Mouse (Mus musculus) midbrain, embryonic 15.5 days (tissue): Measurements from ENCODE around the gene Taf5l. TPM values are rescaled to one million over a fixed set of nuclear protein-coding genes. Genes with fewer than 3 reads are reported as not detected.
A peak's percentile ranks its signal among the peaks of the same experiment; 100 is the strongest.
"Not testable (repeated sequence)": the region's sequence is repeated elsewhere in the genome, so short reads cannot be mapped to it uniquely, and the experiment has no call there.

Experiments used
- ATAC-seq: fragments of 200-750 bp; cut with Nextera tagmentation; replicated peaks from 2 replicates; pipeline ENCODE4 v1.8.0; 2017; ENCODE audit warnings: moderate TSS enrichment
- H3K27ac ChIP-seq: fragments of 300-500 bp; sonication (generic); 2 replicates; pipeline ENCODE4 v1.5.1; 2015; ENCODE audit warnings: mild to moderate bottlenecking, inconsistent platforms
- H3K27me3 ChIP-seq: fragments of 300-500 bp; sonication (generic); replicated peaks from 2 replicates; pipeline ENCODE4 v1.6.1; 2015; ENCODE audit warnings: inconsistent platforms
- H3K36me3 ChIP-seq: fragments of 300-500 bp; sonication (generic); replicated peaks from 2 replicates; pipeline ENCODE4 v1.6.1; 2015; ENCODE audit warnings: inconsistent platforms
- H3K4me1 ChIP-seq: fragments of 300-500 bp; sonication (generic); 2 replicates; pipeline ENCODE4 v1.6.1; 2015; ENCODE audit warnings: inconsistent platforms
- H3K4me2 ChIP-seq: fragments of 300-500 bp; sonication (generic); 2 replicates; pipeline ENCODE4 v1.6.1; 2015; ENCODE audit warnings: inconsistent platforms, mild to moderate bottlenecking, moderate library complexity
- H3K4me3 ChIP-seq: fragments of 300-500 bp; sonication (generic); 2 replicates; pipeline ENCODE4 v1.5.1; 2015; ENCODE audit warnings: mild to moderate bottlenecking, inconsistent platforms
- H3K9ac ChIP-seq: fragments of 300-500 bp; sonication (generic); 2 replicates; pipeline ENCODE4 v1.6.1; 2015; ENCODE audit warnings: mild to moderate bottlenecking, inconsistent platforms
- H3K9me3 ChIP-seq: fragments of 300-500 bp; sonication (generic); 2 replicates; pipeline ENCODE4 v1.6.1; 2016; ENCODE audit warnings: inconsistent platforms
- WGBS: fragments of 180-500 bp; shearing (Covaris S2); methylation state at CpG from one replicate; pipeline ENCODE4 v1.1.7; 2015; ENCODE audit warnings: mixed read lengths; 5-methylcytosine and 5-hydroxymethylcytosine counted together
- polyA plus RNA-seq: library from polyadenylated mRNA; unstranded; fragments of >200 nt; fragmentation: Nextera tagmentation; extraction: Ambion mirVana; gene quantifications from 2 replicates; pipeline ENCODE4 v1.2.1, GENCODE M21; 2015

Gene Taf5l
- polyA plus RNA-seq, 1 experiment from 2014 or later = 24.6 TPM

- WGBS = 85% methylated on average over 8 of the region's 8 CpGs
Measured at GRCm38 (mm10) chr8:123978926-123979325, 42.3 kb downstream of the Taf5l start.

GRCm38 (mm10) chr8:123978166-123978838, 42.9 kb downstream of the Taf5l start:
- no peak overlapping the region for H3K9ac ChIP-seq
- no peaks in the 10 kb centered on the region for H3K27me3 ChIP-seq
- no peak overlapping the region for H3K4me3 ChIP-seq
- H3K4me2 ChIP-seq = no peak overlapping the region
- H3K9me3 ChIP-seq = no peaks in the 10 kb centered on the region
- H3K4me1 ChIP-seq = peaks cover 25% of the 10 kb centered on the region
- ATAC-seq = no peak
- no peak overlapping the region for H3K27ac ChIP-seq
- 79% methylated on average over 14 of the region's 14 CpGs for WGBS
- no peaks in the 10 kb centered on the region for H3K36me3 ChIP-seq

More at GRCm38 (mm10) chr8:123978926-123979325, 42.3 kb downstream of the Taf5l start:
- no peaks in the 10 kb centered on the region for H3K27me3 ChIP-seq
- H3K36me3 ChIP-seq = no peaks in the 10 kb centered on the region
- no peak for ATAC-seq
- no peak overlapping the region for H3K27ac ChIP-seq
- H3K4me2 ChIP-seq = no peak overlapping the region
- no peak overlapping the region for H3K9ac ChIP-seq
- H3K4me1 ChIP-seq = peaks cover 26% of the 10 kb centered on the region
- H3K4me3 ChIP-seq = no peak overlapping the region
- H3K9me3 ChIP-seq = no peaks in the 10 kb centered on the region

- no peak overlapping the region for H3K4me3 ChIP-seq
- H3K9ac ChIP-seq = no peak overlapping the region
- H3K27ac ChIP-seq = no peak overlapping the region
- peaks cover 22% of the 10 kb centered on the region for H3K4me1 ChIP-seq
- H3K36me3 ChIP-seq = no peaks in the 10 kb centered on the region
- no peak for ATAC-seq
- H3K27me3 ChIP-seq = no peaks in the 10 kb centered on the region
- 91% methylated on average over 4 of the region's 4 CpGs for WGBS
- no peaks in the 10 kb centered on the region for H3K9me3 ChIP-seq
- H3K4me2 ChIP-seq = no peak overlapping the region
Measured at GRCm38 (mm10) chr8:123977499-123977898, 43.7 kb downstream of the Taf5l start.

- Histone ChIP-seq H3K9ac (no peak overlapping the region), H3K27me3 (no peaks in the 10 kb centered on the region), H3K4me2 (no peak overlapping the region), H3K27ac (no peak overlapping the region), H3K4me3 (no peak overlapping the region), H3K9me3 (no peaks in the 10 kb centered on the region), H3K36me3 (no peaks in the 10 kb centered on the region), H3K4me1 (no peaks in the 10 kb centered on the region)
- ATAC-seq = no peak
- 83% methylated on average over 1 of the region's 1 CpGs for WGBS
Measured at GRCm38 (mm10) chr8:123973495-123973894, 47.7 kb downstream of the Taf5l start.

- no peaks in the 10 kb centered on the region for H3K4me1 ChIP-seq
- no peaks in the 10 kb centered on the region for H3K9me3 ChIP-seq
- no peaks in the 10 kb centered on the region for H3K27me3 ChIP-seq
- H3K9ac ChIP-seq = no peak overlapping the region
- no peak for ATAC-seq
- H3K27ac ChIP-seq = no peak overlapping the region
- H3K4me2 ChIP-seq = no peak overlapping the region
- H3K4me3 ChIP-seq = no peak overlapping the region
- H3K36me3 ChIP-seq = peaks cover 13% of the 10 kb centered on the region
- 65% methylated on average over 2 of the region's 2 CpGs for WGBS
Measured at GRCm38 (mm10) chr8:123966896-123967295, 54.3 kb downstream of the Taf5l start.

GRCm38 (mm10) chr8:123961371-123961770, 59.8 kb downstream of the Taf5l start:
- WGBS = 50% methylated on average over 1 of the region's 1 CpGs
- H3K36me3 ChIP-seq = peaks cover 43% of the 10 kb centered on the region
- no peak overlapping the region for H3K4me3 ChIP-seq
- no peaks in the 10 kb centered on the region for H3K9me3 ChIP-seq
- H3K9ac ChIP-seq = no peak overlapping the region
- no peak overlapping the region for H3K4me2 ChIP-seq
- H3K27ac ChIP-seq = no peak overlapping the region
- no peaks in the 10 kb centered on the region for H3K27me3 ChIP-seq
- no peaks in the 10 kb centered on the region for H3K4me1 ChIP-seq
- ATAC-seq = no peak

GRCm38 (mm10) chr8:123960556-123960955, 60.6 kb downstream of the Taf5l start:
- ATAC-seq, H3K4me1 ChIP-seq, H3K4me3 ChIP-seq, H3K27me3 ChIP-seq, H3K4me2 ChIP-seq, H3K9ac ChIP-seq, H3K9me3 ChIP-seq, H3K27ac ChIP-seq: not testable (repeated sequence)
- peaks cover 43% of the 10 kb centered on the region for H3K36me3 ChIP-seq
- WGBS = 74% methylated on average over 5 of the region's 5 CpGs

- Histone ChIP-seq H3K36me3 (peaks cover 43% of the 10 kb centered on the region), H3K9ac (no peak overlapping the region), H3K4me2 (no peak overlapping the region), H3K27ac (no peak overlapping the region), H3K4me1 (no peaks in the 10 kb centered on the region), H3K9me3 (no peaks in the 10 kb centered on the region), H3K4me3 (no peak overlapping the region), H3K27me3 (no peaks in the 10 kb centered on the region)
- no peak for ATAC-seq
- WGBS = 90% methylated on average over 9 of the region's 9 CpGs
Measured at GRCm38 (mm10) chr8:123960056-123960455, 61.1 kb downstream of the Taf5l start.

- ATAC-seq = no peak
- H3K4me2 ChIP-seq = no peak overlapping the region
- no peak overlapping the region for H3K27ac ChIP-seq
- H3K9ac ChIP-seq = no peak overlapping the region
- H3K9me3 ChIP-seq = no peaks in the 10 kb centered on the region
- H3K4me1 ChIP-seq = no peaks in the 10 kb centered on the region
- H3K27me3 ChIP-seq = no peaks in the 10 kb centered on the region
- H3K4me3 ChIP-seq = no peak overlapping the region
- 93% methylated on average over 6 of the region's 6 CpGs for WGBS
- peaks cover 45% of the 10 kb centered on the region for H3K36me3 ChIP-seq
Measured at GRCm38 (mm10) chr8:123959473-123959872, 61.7 kb downstream of the Taf5l start.

- ATAC-seq = no peak
- peaks cover 42% of the 10 kb centered on the region for H3K36me3 ChIP-seq
- H3K9me3 ChIP-seq = no peaks in the 10 kb centered on the region
- H3K4me1 ChIP-seq = no peaks in the 10 kb centered on the region
- H3K27ac ChIP-seq = no peak overlapping the region
- no peaks in the 10 kb centered on the region for H3K27me3 ChIP-seq
- H3K9ac ChIP-seq = no peak overlapping the region
- no peak overlapping the region for H3K4me3 ChIP-seq
- WGBS = 81% methylated on average over 17 of the region's 17 CpGs
- H3K4me2 ChIP-seq = no peak overlapping the region
Measured at GRCm38 (mm10) chr8:123958130-123958529, 63.1 kb downstream of the Taf5l start.

- H3K27me3 ChIP-seq = no peaks in the 10 kb centered on the region
- H3K9me3 ChIP-seq = no peaks in the 10 kb centered on the region
- ATAC-seq = no peak
- 94% methylated on average over 8 of the region's 8 CpGs for WGBS
- no peak overlapping the region for H3K27ac ChIP-seq
- H3K36me3 ChIP-seq = peaks cover 27% of the 10 kb centered on the region
- no peak overlapping the region for H3K9ac ChIP-seq
- peaks cover 9% of the 10 kb centered on the region for H3K4me1 ChIP-seq
- H3K4me3 ChIP-seq = no peak overlapping the region
- H3K4me2 ChIP-seq = no peak overlapping the region
Measured at GRCm38 (mm10) chr8:123954246-123954645, 67.0 kb downstream of the Taf5l start.

- H3K4me2 ChIP-seq = no peak overlapping the region
- no peak overlapping the region for H3K27ac ChIP-seq
- no peak overlapping the region for H3K4me3 ChIP-seq
- 87% methylated on average over 8 of the region's 8 CpGs for WGBS
- no peak for ATAC-seq
- peaks cover 26% of the 10 kb centered on the region for H3K36me3 ChIP-seq
- H3K27me3 ChIP-seq = no peaks in the 10 kb centered on the region
- no peaks in the 10 kb centered on the region for H3K9me3 ChIP-seq
- H3K9ac ChIP-seq = no peak overlapping the region
- H3K4me1 ChIP-seq = peaks cover 9% of the 10 kb centered on the region
Measured at GRCm38 (mm10) chr8:123953686-123954085, 67.5 kb downstream of the Taf5l start.

- Histone ChIP-seq H3K4me2 (peak overlapping the region; percentile 95), H3K27me3 (no peaks in the 10 kb centered on the region), H3K36me3 (peaks cover 18% of the 10 kb centered on the region), H3K4me1 (peaks cover 16% of the 10 kb centered on the region), H3K9ac (peak overlapping the region; percentile 91; the same call in 1 of the 2 replicates), H3K4me3 (peak overlapping the region; percentile 95), H3K27ac (peak overlapping the region; percentile 89; the same call in 1 of the 2 replicates), H3K9me3 (no peaks in the 10 kb centered on the region)
- 36% methylated on average over 10 of the region's 10 CpGs for WGBS
- no peak for ATAC-seq
Measured at GRCm38 (mm10) chr8:123950077-123950802, 71.0 kb downstream of the Taf5l start.
